In genomic region chr10:81193991-81194774, GRCm38 (mm10) we compare ENCODE assay signal across 8 mouse cellular contexts. TPM values are rescaled to one million over a fixed set of nuclear protein-coding genes. Genes with fewer than 3 reads are reported as not detected.
DNase-seq lines count a peak whose midpoint lies in the region; ATAC-seq and TF ChIP-seq lines count a peak whose summit lies in the region.

No protein-coding gene starts in this region.

- peaks cover 44% of the 10 kb centered on the region for H3K4me1 ChIP-seq in forebrain, embryonic 10.5 days
- peaks cover 18% of the 10 kb centered on the region for H3K4me1 ChIP-seq in forebrain, embryonic 15.5 days
- peaks cover 31% of the 10 kb centered on the region for H3K4me1 ChIP-seq in thymus, adult 2 months (replicated peaks; ENCODE audit: control insufficient read depth, insufficient read depth, low read length)
- H3K4me1 ChIP-seq in lung, embryonic 16.5 days (replicated peaks; ENCODE audit: control insufficient read depth, insufficient read depth, low read length) = peaks cover 23% of the 10 kb centered on the region

- no peak for ATAC-seq in forebrain, embryonic 15.5 days (replicated peaks)
- peak; percentile 16; the same call in 1 of the 2 replicates for ATAC-seq in lung, embryonic 16.5 days (ENCODE audit: low read depth)

- H3K9me3 ChIP-seq in forebrain, embryonic 10.5 days = no peaks in the 10 kb centered on the region
- H3K9me3 ChIP-seq in forebrain, embryonic 15.5 days = no peaks in the 10 kb centered on the region
- H3K9me3 ChIP-seq in lung, embryonic 16.5 days (ENCODE audit: control insufficient read depth, low read length) = no peaks in the 10 kb centered on the region

- no peak overlapping the region for H3K9ac ChIP-seq in forebrain, embryonic 15.5 days (replicated peaks)
- H3K9ac ChIP-seq in lung, embryonic 16.5 days (ENCODE audit: low read length) = peak overlapping the region; percentile 56; the same call in 1 of the 2 replicates

- no peak for TF ChIP-seq CTCF in thymus, adult 2 months (IDR thresholded peaks at IDR 0.05; ENCODE audit: borderline replicate concordance, control insufficient read depth, extremely low read depth, insufficient read depth, low read length, poor library complexity)

- H3K27me3 ChIP-seq in forebrain, embryonic 10.5 days (ENCODE audit: poor library complexity, severe bottlenecking) = peaks cover 55% of the 10 kb centered on the region
- H3K27me3 ChIP-seq in forebrain, embryonic 15.5 days = peaks cover 35% of the 10 kb centered on the region; the same call in 1 of the 2 replicates
- H3K27me3 ChIP-seq in thymus, adult 2 months (ENCODE audit: control insufficient read depth, insufficient read depth, low read length) = no peaks in the 10 kb centered on the region
- H3K27me3 ChIP-seq in lung, embryonic 16.5 days (ENCODE audit: control insufficient read depth, insufficient read depth, low read depth, low read length) = peaks cover 40% of the 10 kb centered on the region

- no peak for DNase-seq in forebrain, embryonic 10.5 days (ENCODE audit: extremely low spot score, low spot score)
- DNase-seq in thymus, postnatal 0 days (ENCODE audit: low spot score) = peak; percentile 60
- DNase-seq in thymus, adult 2 months = no peak
- peak; percentile 88 for DNase-seq in heart, postnatal 4 days
- DNase-seq in thymus, postnatal 14 days = peak; percentile 49
- no peak for DNase-seq in embryo, embryonic 11 days

- no peak overlapping the region for H3K4me2 ChIP-seq in forebrain, embryonic 15.5 days (replicated peaks)
- H3K4me2 ChIP-seq in lung, embryonic 16.5 days (ENCODE audit: low read depth, low read length) = peak overlapping the region; percentile 33; the same call in 1 of the 2 replicates

- 15% methylated on average over 37 of the region's 37 CpGs for WGBS in forebrain, embryonic 10.5 days
- WGBS in forebrain, embryonic 15.5 days = 13% methylated on average over 37 of the region's 37 CpGs
- WGBS in thymus, adult 2 months = 4% methylated on average over 37 of the region's 37 CpGs
- 10% methylated on average over 37 of the region's 37 CpGs for WGBS in lung, embryonic 16.5 days

- peak overlapping the region; percentile 29; the same call in 1 of the 2 replicates for H3K4me3 ChIP-seq in forebrain, embryonic 10.5 days
- H3K4me3 ChIP-seq in forebrain, embryonic 15.5 days = no peak overlapping the region
- no peak overlapping the region; the same call in 1 of the 2 replicates for H3K4me3 ChIP-seq in thymus, adult 2 months (ENCODE audit: control insufficient read depth, insufficient read depth, low read length)
- 0 out of 2 replicates have a peak overlapping the region, but pooled peaks have one; percentile 15 for H3K4me3 ChIP-seq in lung, embryonic 16.5 days (ENCODE audit: low read length)

- peaks cover 22% of the 10 kb centered on the region for H3K36me3 ChIP-seq in forebrain, embryonic 10.5 days (replicated peaks)
- peaks cover 18% of the 10 kb centered on the region for H3K36me3 ChIP-seq in forebrain, embryonic 15.5 days
- no peaks in the 10 kb centered on the region for H3K36me3 ChIP-seq in thymus, adult 2 months (ENCODE audit: control insufficient read depth, insufficient read depth, low read length)
- H3K36me3 ChIP-seq in lung, embryonic 16.5 days (ENCODE audit: control insufficient read depth, insufficient read depth, low read length) = peaks cover 9% of the 10 kb centered on the region

- H3K27ac ChIP-seq in forebrain, embryonic 10.5 days = no peak overlapping the region
- H3K27ac ChIP-seq in forebrain, embryonic 15.5 days (replicated peaks) = no peak overlapping the region
- no peak overlapping the region for H3K27ac ChIP-seq in thymus, adult 2 months (ENCODE audit: control insufficient read depth, insufficient read depth, low read length)
- H3K27ac ChIP-seq in lung, embryonic 16.5 days (ENCODE audit: low read length) = peak overlapping the region; percentile 54; the same call in 1 of the 2 replicates

- no peak for TF ChIP-seq POLR2A in thymus, adult 2 months (IDR thresholded peaks at IDR 0.05; ENCODE audit: control insufficient read depth, extremely low read depth, insufficient read depth, low read length, poor library complexity)

RNA-seq across cellular contexts. Expression of gene Nmrk2, which starts 7.7 kb away (rescaled TPM):
- polyA plus RNA-seq in forebrain, embryonic 10.5 days (2016; fragmentation: Nextera tagmentation; extraction: Ambion mirVana) = not detected in 2 replicates
- polyA plus RNA-seq in forebrain, embryonic 15.5 days (2015; fragmentation: Nextera tagmentation; extraction: Ambion mirVana) = 0.11 TPM in 1 of 2 replicates, not detected in the other
- 0.08 TPM in 1 of 2 replicates, not detected in the other for polyA plus RNA-seq in thymus, postnatal 0 days (2015; fragmentation: Nextera tagmentation; extraction: Ambion mirVana)
- polyA plus RNA-seq in thymus, adult 2 months (2012; rRNA removed) = 0.12 TPM in 1 of 2 replicates, not detected in the other
- 10 to 100 TPM; 44.1 to 74.9 TPM for total RNA-seq in heart, postnatal 4 days (2021)
- polyA plus RNA-seq in lung, embryonic 16.5 days (2015; fragmentation: Nextera tagmentation; extraction: Ambion mirVana) = 0.11 and 0.31 TPM in 2 replicates

RNA-seq across cellular contexts. Expression of gene 4930442H23Rik, which starts 10.5 kb away (rescaled TPM):
- polyA plus RNA-seq in forebrain, embryonic 10.5 days (2016; fragmentation: Nextera tagmentation; extraction: Ambion mirVana) = not detected in 2 replicates
- polyA plus RNA-seq in forebrain, embryonic 15.5 days (2015; fragmentation: Nextera tagmentation; extraction: Ambion mirVana) = 0.14 and 0.19 TPM in 2 replicates
- not detected in 2 replicates for polyA plus RNA-seq in thymus, postnatal 0 days (2015; fragmentation: Nextera tagmentation; extraction: Ambion mirVana)
- polyA plus RNA-seq in thymus, adult 2 months (2012; rRNA removed) = not detected in 2 replicates
- total RNA-seq in heart, postnatal 4 days (2021) = not detected
- not detected in 2 replicates for polyA plus RNA-seq in lung, embryonic 16.5 days (2015; fragmentation: Nextera tagmentation; extraction: Ambion mirVana)

RNA-seq across cellular contexts. Expression of gene Dapk3, which starts 11.4 kb away (rescaled TPM):
- 41.6 and 44.9 TPM in 2 replicates for polyA plus RNA-seq in forebrain, embryonic 10.5 days (2016; fragmentation: Nextera tagmentation; extraction: Ambion mirVana)
- 56.8 and 61.3 TPM in 2 replicates for polyA plus RNA-seq in forebrain, embryonic 15.5 days (2015; fragmentation: Nextera tagmentation; extraction: Ambion mirVana)
- polyA plus RNA-seq in thymus, postnatal 0 days (2015; fragmentation: Nextera tagmentation; extraction: Ambion mirVana) = 47.8 and 54.1 TPM in 2 replicates
- polyA plus RNA-seq in thymus, adult 2 months (2012; rRNA removed) = 95.9 and 103 TPM in 2 replicates
- 10 to 100 TPM; 41.9 to 45.7 TPM for total RNA-seq in heart, postnatal 4 days (2021)
- polyA plus RNA-seq in lung, embryonic 16.5 days (2015; fragmentation: Nextera tagmentation; extraction: Ambion mirVana) = 37.5 and 40.5 TPM in 2 replicates

RNA-seq across cellular contexts. Expression of gene Eef2, which starts 17.8 kb away (rescaled TPM):
- 596 and 599 TPM in 2 replicates for polyA plus RNA-seq in forebrain, embryonic 10.5 days (2016; fragmentation: Nextera tagmentation; extraction: Ambion mirVana)
- 633 and 637 TPM in 2 replicates for polyA plus RNA-seq in forebrain, embryonic 15.5 days (2015; fragmentation: Nextera tagmentation; extraction: Ambion mirVana)
- polyA plus RNA-seq in thymus, postnatal 0 days (2015; fragmentation: Nextera tagmentation; extraction: Ambion mirVana) = 612 and 638 TPM in 2 replicates
- 2,100 and 2,369 TPM in 2 replicates for polyA plus RNA-seq in thymus, adult 2 months (2012; rRNA removed)
- 1,000 to 10,000 TPM; 1,326 to 1,351 TPM for total RNA-seq in heart, postnatal 4 days (2021)
- polyA plus RNA-seq in lung, embryonic 16.5 days (2015; fragmentation: Nextera tagmentation; extraction: Ambion mirVana) = 589 and 620 TPM in 2 replicates

RNA-seq across cellular contexts. Expression of gene Pias4, which starts 26.5 kb away (rescaled TPM):
- 56.2 and 58.7 TPM in 2 replicates for polyA plus RNA-seq in forebrain, embryonic 10.5 days (2016; fragmentation: Nextera tagmentation; extraction: Ambion mirVana)
- 54.9 and 57.8 TPM in 2 replicates for polyA plus RNA-seq in forebrain, embryonic 15.5 days (2015; fragmentation: Nextera tagmentation; extraction: Ambion mirVana)
- polyA plus RNA-seq in thymus, postnatal 0 days (2015; fragmentation: Nextera tagmentation; extraction: Ambion mirVana) = 37.3 and 39.0 TPM in 2 replicates
- polyA plus RNA-seq in thymus, adult 2 months (2012; rRNA removed) = 67.6 and 72.9 TPM in 2 replicates
- total RNA-seq in heart, postnatal 4 days (2021) = 10 to 100 TPM; 17.5 to 18.6 TPM
- polyA plus RNA-seq in lung, embryonic 16.5 days (2015; fragmentation: Nextera tagmentation; extraction: Ambion mirVana) = 35.5 and 41.8 TPM in 2 replicates

Comparison
In these comparisons a context has a peak if more than half of its experiments do, and no peak if none do; other contexts are left out.
1. DNase-seq: peak in thymus, postnatal 0 days (single experiment), heart, postnatal 4 days (single experiment) and thymus, postnatal 14 days (single experiment); none in forebrain, embryonic 10.5 days (single experiment), thymus, adult 2 months (single experiment) and embryo, embryonic 11 days (single experiment).
2. H3K4me3 ChIP-seq: peak in forebrain, embryonic 10.5 days (single experiment) and lung, embryonic 16.5 days (single experiment); none in forebrain, embryonic 15.5 days (single experiment) and thymus, adult 2 months (single experiment).